In the genomic region with DNA sequence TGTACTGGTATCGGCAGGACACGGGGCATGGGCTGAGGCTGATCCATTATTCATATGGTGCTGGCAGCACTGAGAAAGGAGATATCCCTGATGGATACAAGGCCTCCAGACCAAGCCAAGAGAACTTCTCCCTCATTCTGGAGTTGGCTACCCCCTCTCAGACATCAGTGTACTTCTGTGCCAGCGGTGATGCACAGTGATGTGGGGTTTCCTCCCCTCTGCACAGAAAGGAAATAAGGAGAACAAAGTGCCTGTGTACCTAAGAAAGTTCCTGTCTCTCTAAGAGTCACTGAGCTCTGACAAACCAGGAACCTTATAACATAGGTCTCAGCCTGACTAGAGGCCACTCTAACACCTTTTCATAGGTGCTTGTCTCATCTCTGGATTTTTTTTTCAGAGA, we compare ENCODE assay signal across 16 mouse cellular contexts.
"Had no signal": no experiment of that assay in that cellular context is flagged by ENCODE, and none has a peak within 500 bp of the region (broad histone marks: within the 10 kb centered on the region; RNA-seq: fewer than 3 reads in every experiment).

No protein-coding gene starts in this region.

- H3K4me3 ChIP-seq: layer of hippocampus, adult 2 months; liver, embryonic 15.5 days; midbrain, embryonic 12.5 days; neural tube, embryonic 15.5 days had no signal

- DNase-seq: kidney, adult 11 months; kidney, adult 9 months; kidney, postnatal 36 days; left cerebral cortex, postnatal 4 days; lung, embryonic 14.5 days; lung, postnatal 10 days; lung, postnatal 4 days; right cerebral cortex, adult 18-20 months; right cerebral cortex, postnatal 25 days had no signal

- H3K27me3 ChIP-seq: liver, embryonic 15.5 days; midbrain, embryonic 12.5 days; neural tube, embryonic 15.5 days had no signal

- ATAC-seq: midbrain, embryonic 16.5 days had no signal

- H3K4me2 ChIP-seq: liver, embryonic 11.5 days; liver, embryonic 15.5 days; lung, embryonic 14.5 days; midbrain, embryonic 12.5 days; neural tube, embryonic 15.5 days had no signal

- H3K9ac ChIP-seq: liver, embryonic 15.5 days; lung, embryonic 14.5 days; midbrain, embryonic 12.5 days; neural tube, embryonic 15.5 days had no signal

- H3K4me1 ChIP-seq: midbrain, embryonic 12.5 days had no signal

- H3K36me3 ChIP-seq: liver, embryonic 15.5 days; midbrain, embryonic 12.5 days; neural tube, embryonic 15.5 days had no signal

- H3K27ac ChIP-seq: kidney, postnatal 0 days; layer of hippocampus, adult 2 months; liver, embryonic 15.5 days; midbrain, embryonic 12.5 days; neural tube, embryonic 15.5 days had no signal

- H3K9me3 ChIP-seq: liver, embryonic 15.5 days; midbrain, embryonic 12.5 days; neural tube, embryonic 15.5 days had no signal
